Mouse (Mus musculus) granulocyte monocyte progenitor cell, adult 5-6 weeks (primary cell): ENCODE measurements at regions not wholly inside any gene's neighbourhood (a gene's known extent, or its start where the extent isn't known, plus 50 kb on each side); places are given as distances from the start of the nearest gene placed in this dataset.

Experiments
- ATAC-seq: replicated peaks from 2 replicates; pipeline ENCODE4 v1.8.0; 2016; ENCODE audit warnings: mild to moderate bottlenecking, moderate TSS enrichment, inconsistent platforms; ENCODE audit not compliant: poor library complexity, severe bottlenecking

DNA sequence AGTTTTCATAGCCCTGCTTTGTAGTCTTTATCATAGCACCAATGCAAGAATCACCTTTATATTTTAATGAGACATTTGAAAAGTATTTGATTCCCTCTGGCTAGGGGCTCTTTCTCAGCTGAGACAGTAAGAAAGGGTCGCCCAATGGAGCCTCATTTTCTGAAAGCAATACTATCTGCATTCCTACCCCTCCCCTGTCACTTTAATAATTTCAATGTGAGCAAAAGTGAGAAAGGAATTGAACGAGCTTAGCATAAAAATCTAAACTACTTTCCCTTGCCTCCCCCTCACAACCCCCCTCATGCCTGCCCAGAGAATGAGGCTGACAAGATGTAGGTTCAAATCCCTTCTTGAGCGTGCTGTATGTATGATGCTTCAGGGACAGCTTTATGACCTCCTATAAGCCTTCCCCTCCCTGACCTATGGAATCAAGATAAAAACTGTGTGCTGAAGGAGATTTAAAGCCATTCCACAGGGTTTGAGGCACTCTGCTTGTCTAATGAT lies 266.6 kb downstream of the Fam49a start:
- no peak for ATAC-seq

DNA sequence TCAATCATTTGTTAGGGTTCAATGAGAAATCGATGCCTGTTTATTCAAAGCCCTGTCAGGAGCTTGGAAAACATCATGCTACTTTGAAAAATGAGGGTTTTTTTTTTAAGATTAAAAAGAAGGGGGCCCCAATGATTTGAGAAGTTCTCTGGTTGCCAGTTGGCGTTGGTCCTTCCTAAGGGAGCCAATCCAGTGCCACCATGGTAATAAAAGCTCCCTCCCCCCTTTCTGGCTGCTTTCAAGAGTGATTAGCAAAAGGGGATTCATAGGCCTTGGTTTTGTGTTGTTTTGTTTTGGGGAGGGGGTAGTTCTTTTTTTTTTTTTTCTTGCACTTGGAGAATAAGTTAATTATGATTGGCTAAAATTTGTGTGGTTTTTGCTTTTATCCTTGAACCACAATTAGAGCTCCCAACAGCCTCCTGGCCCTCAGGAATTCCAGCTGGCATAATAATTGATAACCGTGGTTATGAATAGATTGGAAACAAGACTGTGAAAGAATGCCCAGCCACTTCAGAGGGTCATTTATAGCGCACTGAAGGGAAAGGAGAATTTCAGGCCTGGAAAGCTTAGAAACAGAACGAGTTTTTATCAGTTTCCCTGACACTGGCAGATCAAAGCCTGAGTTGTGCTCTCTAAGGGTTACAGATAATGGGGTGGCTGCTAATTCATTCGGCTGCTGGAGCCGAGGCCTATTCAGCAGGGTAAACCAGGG lies 266.0 kb downstream of the Fam49a start:
- no peak for ATAC-seq

DNA sequence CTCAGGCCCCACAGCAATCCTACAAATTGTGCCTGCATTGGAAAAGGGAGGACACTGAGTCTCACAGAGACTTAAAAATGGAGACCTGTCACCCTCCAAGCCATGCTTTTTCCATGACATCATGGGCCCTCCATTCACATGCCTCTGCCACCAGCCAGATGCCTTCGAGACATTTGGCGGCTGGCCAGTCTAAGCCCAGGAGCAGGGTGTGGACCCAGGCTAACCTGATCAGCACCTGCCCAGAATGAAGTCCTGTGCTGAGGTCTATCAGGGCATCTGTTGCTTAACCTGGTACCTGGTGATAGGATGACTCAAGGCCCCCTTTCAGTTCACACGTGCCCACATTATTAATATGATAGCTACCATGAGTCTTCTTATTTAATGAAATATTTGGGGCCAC lies 265.4 kb downstream of the Fam49a start:
- no peak for ATAC-seq

- ATAC-seq = peak; percentile 92
These were observed 258.4 kb downstream of the Fam49a start for GRCm38 (mm10) chr12:12520311-12520852.

GRCm38 (mm10) chr12:12518490-12519070 lies 256.6 kb downstream of the Fam49a start:
- no peak for ATAC-seq

GRCm38 (mm10) chr12:12517020-12517419 lies 255.1 kb downstream of the Fam49a start:
- ATAC-seq = no peak

DNA sequence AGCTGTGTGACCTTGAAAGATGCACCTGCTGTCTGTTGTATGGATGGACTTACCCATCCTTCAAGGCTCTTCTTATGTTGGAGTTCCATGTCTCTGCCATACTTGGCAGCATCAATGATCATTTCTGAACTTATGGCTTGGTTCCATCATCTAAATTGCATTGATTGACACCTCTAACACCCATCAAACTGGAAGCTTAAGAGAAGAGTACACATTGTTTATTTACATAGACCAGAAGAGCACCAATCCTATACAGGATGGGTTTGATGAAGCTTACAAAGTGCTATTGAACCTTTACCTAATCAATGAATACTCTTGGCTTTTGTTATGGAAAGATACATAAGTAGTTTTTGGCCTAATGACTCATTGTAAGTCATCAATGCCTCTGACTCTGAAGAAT lies 248.8 kb downstream of the Fam49a start:
- no peak for ATAC-seq

DNA sequence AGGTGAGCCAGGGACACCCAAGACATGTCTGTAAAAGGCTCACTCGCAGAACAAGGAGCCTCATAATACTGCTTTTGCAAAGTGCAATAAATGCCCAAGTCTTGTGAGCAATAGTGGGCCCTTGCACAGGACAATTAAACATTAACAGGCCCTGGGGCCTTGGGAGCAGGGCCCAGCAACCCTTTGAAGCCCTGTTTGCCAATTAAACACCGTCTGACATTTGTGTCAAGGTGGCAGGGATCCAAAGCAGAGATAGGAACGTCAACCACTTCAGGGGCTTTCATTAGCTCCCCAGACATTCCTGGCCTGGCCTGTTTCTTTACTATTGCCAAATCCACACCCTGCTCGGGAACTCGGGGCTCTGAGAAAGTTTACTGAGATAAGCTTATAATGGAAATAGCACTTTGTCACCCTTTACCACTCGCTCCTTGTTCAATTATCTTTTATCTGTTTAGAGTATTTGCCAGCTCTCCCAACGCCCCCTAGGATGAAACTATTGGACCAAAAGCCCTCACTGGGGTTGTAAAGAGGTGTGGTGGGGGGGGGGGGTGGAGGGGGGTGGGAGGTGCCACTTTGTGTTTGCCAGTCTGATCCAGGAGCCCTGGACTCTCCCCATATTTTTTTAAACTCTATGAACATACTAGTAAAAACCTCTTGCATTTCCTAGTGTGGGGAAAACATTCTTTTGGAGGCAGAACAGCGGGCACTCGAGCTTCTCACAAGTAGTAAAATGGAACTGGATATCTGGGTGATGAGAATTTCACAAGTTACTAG lies 247.4 kb downstream of the Fam49a start:
- ATAC-seq = no peak

DNA sequence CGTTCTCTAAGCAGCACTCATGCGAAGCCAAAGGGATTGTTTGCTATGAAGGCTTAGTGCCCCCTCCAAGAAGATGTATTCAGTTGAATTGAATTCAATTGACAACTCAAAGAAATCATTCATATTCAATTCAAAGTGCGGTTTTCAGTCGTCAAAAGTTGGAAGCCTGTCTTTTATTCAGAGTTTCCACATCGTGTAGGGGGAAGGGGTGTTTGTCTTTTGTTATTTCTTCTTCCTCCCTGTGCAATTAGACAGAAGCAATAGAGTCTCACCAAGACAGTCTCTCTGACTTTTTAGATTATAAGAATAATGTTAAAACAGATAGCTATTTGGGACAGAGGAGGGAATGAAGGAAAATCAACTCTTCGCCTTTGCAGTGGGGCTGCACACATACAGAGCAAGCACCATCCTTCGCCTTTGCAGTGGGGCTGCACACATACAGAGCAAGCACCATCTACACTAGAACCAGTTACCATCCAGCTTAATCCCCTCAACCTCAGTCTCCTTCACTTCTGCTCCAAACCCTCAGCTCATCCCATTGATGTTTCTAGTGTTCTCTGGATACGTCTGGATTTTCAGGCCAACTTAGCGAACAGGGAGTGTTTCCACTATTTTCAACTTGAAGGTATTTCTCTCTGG lies 246.7 kb downstream of the Fam49a start:
- no peak for ATAC-seq

DNA sequence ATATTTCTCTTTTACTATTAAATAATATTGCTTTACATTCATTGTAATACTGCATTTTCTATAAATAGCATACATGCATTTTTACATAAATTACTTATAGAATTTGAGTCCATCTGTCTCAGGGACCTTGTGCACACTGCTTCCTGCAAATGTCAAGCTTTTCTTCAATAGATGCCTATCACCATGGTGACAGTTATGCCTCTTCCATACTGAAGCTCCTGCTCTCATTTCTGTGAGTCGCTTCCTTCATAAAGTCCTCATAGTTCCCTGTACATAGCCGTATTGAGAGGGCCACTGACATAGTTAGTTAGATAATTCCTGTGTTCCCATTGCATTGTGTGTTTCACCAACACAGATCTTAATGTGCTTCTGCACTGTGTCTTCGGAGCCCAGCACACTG lies 244.7 kb downstream of the Fam49a start:
- no peak for ATAC-seq

- no peak for ATAC-seq
These were observed 243.7 kb downstream of the Fam49a start for GRCm38 (mm10) chr12:12505590-12505989.

- no peak for ATAC-seq
These were observed 238.0 kb downstream of the Fam49a start for GRCm38 (mm10) chr12:12499903-12500302.

DNA sequence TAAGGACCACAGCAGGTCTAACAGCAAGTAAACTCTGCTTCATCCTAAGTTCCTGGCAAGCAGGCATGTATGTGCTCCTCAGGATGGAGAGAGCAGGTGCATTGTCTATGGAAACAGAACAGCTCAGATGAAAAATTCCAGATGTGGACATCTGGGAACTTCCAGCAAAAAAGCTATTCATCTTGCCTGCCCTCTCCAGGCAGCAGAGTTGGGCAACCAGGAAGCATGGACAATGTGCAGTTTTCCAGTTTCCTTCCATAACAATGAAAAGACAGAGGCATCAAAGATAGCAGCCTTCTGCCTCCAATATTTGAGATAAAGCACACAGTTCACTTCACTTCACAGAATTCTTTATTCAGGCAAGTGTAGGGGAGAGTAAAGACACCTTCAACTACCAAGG lies 236.7 kb downstream of the Fam49a start:
- ATAC-seq = no peak

- no peak for ATAC-seq
These were observed 235.4 kb downstream of the Fam49a start for GRCm38 (mm10) chr12:12497277-12497841.

DNA sequence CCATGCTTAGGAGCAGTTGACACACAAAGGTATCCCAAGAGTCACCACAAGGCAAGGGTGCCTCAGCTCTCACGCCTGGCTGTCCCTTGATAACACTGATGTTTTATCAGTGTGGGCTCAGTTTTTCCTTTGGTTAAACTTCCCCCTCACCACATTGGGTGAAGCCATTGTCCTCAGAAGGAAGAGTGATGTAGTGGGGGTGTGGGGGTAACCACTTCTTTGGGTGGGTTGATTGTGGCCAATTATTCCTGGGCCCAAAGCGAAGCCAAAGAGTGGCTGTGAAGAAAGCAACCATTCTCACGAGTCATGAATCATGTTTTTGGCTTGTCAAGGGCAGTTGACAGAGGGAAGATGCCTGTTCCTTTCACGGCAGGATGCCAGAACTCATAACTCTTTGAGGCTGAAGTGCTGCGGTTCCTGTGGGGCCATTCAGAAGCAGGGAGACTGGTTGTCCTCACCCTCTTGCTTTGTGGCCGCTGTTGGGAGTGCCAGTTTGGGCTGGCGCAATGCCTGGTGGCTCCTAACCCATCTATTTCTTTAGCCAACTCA lies 234.7 kb downstream of the Fam49a start:
- ATAC-seq = peak; percentile 89

GRCm38 (mm10) chr12:12490173-12490572 lies 228.2 kb downstream of the Fam49a start:
- ATAC-seq = no peak

GRCm38 (mm10) chr12:12488090-12488489 lies 226.2 kb downstream of the Fam49a start:
- ATAC-seq = no peak

DNA sequence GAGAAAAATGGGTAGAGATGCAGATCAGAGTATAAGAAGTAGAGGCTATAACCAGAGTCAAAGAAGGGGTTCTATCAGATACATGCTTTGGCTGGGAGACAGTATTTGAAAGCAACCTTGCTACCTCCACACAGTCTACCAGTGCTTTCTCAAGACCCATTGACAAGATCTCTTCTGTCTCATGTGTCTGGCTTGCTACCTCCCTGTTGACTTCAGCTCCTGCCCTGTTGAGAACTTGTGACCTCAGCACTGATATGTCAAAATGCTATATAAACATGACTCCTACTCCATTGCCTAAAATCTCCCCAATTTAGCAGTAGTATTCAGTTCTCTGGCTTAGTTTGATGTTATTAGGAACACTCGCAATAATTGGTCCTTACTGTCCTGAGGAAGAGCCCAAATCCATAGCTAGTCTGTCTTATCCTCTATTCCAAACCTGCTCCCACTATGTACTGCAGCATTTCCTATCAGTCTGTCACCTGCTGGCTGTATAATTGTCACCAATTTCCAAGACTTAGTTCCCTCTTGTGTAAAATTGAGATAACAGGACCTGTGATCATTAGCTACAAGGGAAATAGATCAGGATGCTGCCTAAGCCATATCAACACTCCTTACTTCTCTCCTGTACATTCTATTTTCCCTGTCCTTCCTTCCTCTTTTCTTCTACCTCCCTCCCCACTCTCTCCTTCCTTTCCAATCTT lies 224.9 kb downstream of the Fam49a start:
- no peak for ATAC-seq

GRCm38 (mm10) chr12:12484921-12485680 lies 223.2 kb downstream of the Fam49a start:
- ATAC-seq = no peak
